Mouse (Mus musculus): ENCODE measurements at regions not wholly inside any gene's neighbourhood (a gene's known extent, or its start where the extent isn't known, plus 50 kb on each side); places are given as distances from the start of the nearest gene placed in this dataset.

- no peak for DNase-seq
Measured at GRCm38 (mm10) chr10:98584776-98585175, 329.4 kb upstream of the Atp2b1 start.

- DNase-seq: no peak
Measured at GRCm38 (mm10) chr10:98589726-98590125, 324.5 kb upstream of the Atp2b1 start.

GRCm38 (mm10) chr10:98592154-98592553, 322.1 kb upstream of the Atp2b1 start:
- no peak for DNase-seq

- no peak for DNase-seq
Measured at GRCm38 (mm10) chr10:98593910-98594309, 320.3 kb upstream of the Atp2b1 start.

- DNase-seq: no peak
Measured at GRCm38 (mm10) chr10:98608221-98608941, 305.8 kb upstream of the Atp2b1 start.

- no peak for DNase-seq
Measured at GRCm38 (mm10) chr10:98610708-98611107, 303.5 kb upstream of the Atp2b1 start.

- no peak for DNase-seq
Measured at GRCm38 (mm10) chr10:98611707-98612360, 302.4 kb upstream of the Atp2b1 start.

- DNase-seq: no peak
Measured at GRCm38 (mm10) chr10:98618736-98619525, 295.3 kb upstream of the Atp2b1 start.

- no peak for DNase-seq
Measured at GRCm38 (mm10) chr10:98624103-98624502, 290.1 kb upstream of the Atp2b1 start.

GRCm38 (mm10) chr10:98624681-98625321, 289.4 kb upstream of the Atp2b1 start:
- DNase-seq: no peak

- no peak for DNase-seq
Measured at GRCm38 (mm10) chr10:98628191-98628590, 286.0 kb upstream of the Atp2b1 start.

- DNase-seq: no peak
Measured at GRCm38 (mm10) chr10:98629248-98629647, 285.0 kb upstream of the Atp2b1 start.

GRCm38 (mm10) chr10:98637759-98638611, 276.2 kb upstream of the Atp2b1 start:
- no peak for DNase-seq

- no peak for DNase-seq
Measured at GRCm38 (mm10) chr10:98645681-98646122, 268.5 kb upstream of the Atp2b1 start.

GRCm38 (mm10) chr10:98646311-98646999, 267.8 kb upstream of the Atp2b1 start:
- no peak for DNase-seq

- no peak for DNase-seq
Measured at GRCm38 (mm10) chr10:98648710-98649245, 265.4 kb upstream of the Atp2b1 start.

- no peak for DNase-seq
Measured at GRCm38 (mm10) chr10:98650533-98650932, 263.7 kb upstream of the Atp2b1 start.

- no peak for DNase-seq
Measured at GRCm38 (mm10) chr10:98651127-98651526, 263.1 kb upstream of the Atp2b1 start.

GRCm38 (mm10) chr10:98651599-98651998, 262.6 kb upstream of the Atp2b1 start:
- no peak for DNase-seq

GRCm38 (mm10) chr10:98652084-98652483, 262.1 kb upstream of the Atp2b1 start:
- DNase-seq: no peak

- DNase-seq: no peak
Measured at GRCm38 (mm10) chr10:98660747-98661146, 253.5 kb upstream of the Atp2b1 start.
